Mouse (Mus musculus) liver, embryonic 18 days (tissue): ENCODE results near the gene BC049352. TPM values are rescaled to one million over a fixed set of nuclear protein-coding genes. Genes with fewer than 3 reads are reported as not detected.

Experiments
- polyA plus RNA-seq: library from polyadenylated mRNA; depleted of rRNA; stranded (reverse); fragments of >200 nt; gene quantifications from 2 replicates; pipeline ENCODE4 v1.2.3, GENCODE M21; 2012; rRNA removed

BC049352 gene
- 0.05 and 0.13 TPM in 2 replicates for polyA plus RNA-seq

DNA sequence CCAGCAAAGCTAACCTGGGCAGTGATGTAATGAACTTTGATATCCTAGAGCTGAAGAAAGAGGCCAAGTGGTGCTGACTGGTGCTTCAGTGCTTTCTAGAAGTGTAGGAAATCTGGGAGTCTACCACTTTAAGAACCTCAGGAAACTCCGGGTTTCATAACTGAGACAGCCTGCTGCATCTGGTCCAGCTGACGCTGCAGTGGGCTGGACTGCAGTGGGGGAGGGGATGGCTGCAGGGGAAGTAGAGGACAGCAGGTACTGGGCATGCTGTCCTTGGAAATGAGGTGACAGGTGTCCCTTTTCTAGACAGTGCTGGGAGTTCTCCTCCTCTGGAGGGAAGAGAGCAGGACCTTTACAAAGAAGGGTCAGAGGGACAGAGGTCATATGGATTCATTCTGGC is at the start of gene BC049352:
Gene BC049352, plus strand, starts transcription at position 238 of the 400 bp plus-strand sequence.

DNA sequence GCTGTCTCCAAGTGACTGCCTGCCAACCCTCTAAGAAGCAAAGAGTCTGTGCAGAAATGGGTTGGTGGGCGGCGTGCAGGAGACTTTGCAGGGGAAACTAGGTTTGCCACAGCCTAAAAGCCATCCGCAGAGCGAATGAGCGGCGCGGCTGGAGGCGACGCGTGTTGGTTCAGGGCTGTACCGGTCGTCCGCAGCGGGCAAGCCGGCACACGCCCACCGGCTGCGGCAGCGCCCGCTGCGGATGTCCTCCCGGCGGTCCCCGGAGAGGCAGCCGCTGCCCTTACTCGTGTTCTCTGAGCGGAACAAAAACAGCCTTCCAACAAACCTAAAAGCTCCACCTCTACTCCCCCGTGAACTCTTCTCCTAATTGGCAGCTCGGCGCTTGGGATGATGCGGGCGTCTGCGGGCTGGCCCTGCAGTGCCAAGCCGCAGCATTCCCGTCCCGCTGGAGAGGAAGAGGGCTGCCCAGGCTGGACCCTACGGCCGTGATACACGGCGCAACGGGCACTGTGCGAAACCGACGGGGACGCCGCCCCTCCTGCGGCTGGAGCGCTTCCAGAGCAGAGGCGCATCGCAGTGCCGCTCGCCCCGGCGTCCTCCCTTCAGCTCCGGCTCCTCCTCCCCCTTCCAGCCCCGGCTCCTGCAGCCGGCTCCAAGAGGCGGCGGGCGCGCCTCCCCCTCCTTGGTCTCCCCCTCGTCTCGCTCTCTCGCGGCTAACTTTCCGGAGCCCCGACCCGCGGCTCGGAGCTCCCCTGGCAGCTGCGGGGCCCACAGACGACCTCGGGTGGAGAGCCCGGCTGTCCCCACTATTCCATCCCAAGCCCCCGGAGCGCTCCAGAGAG is 43.4 kb upstream of the BC049352 start, which contains the start of gene Scn4b:
Gene Scn4b, plus strand, starts transcription at position 205 of the 842 bp plus-strand sequence.

DNA sequence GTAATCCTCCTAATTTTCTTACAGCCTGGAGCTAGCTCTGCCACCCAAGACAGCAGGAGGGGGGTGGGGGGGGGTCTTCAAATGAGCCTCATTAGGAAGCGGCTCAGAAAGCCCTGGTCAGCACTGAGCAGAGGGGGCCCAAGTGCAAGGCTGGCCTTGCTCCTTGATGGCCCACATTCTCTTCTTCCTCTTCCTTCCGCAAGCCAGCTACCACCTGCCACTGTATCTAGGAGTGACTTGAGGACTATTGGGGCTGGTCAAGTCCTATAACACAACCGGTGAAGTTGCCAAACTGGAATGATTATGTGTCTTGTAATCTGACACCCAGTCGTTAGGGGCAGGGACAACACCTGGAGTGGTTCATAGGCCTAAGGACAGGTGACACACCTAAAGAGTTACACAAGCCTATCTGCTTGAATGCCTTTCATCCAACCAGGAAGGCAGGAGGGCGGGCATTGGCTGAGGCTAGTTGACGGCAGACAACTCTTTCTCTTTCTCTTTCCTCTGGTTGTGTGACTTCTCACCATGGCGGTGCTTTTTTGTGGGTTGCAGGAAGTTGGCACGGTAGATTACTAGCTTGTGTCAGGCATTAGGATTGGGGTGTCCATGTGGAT is 22.1 kb downstream of the BC049352 start, which contains the start of gene Tmprss4:
Gene Tmprss4, minus strand, starts transcription at position 296 of the 614 bp plus-strand sequence.

DNA sequence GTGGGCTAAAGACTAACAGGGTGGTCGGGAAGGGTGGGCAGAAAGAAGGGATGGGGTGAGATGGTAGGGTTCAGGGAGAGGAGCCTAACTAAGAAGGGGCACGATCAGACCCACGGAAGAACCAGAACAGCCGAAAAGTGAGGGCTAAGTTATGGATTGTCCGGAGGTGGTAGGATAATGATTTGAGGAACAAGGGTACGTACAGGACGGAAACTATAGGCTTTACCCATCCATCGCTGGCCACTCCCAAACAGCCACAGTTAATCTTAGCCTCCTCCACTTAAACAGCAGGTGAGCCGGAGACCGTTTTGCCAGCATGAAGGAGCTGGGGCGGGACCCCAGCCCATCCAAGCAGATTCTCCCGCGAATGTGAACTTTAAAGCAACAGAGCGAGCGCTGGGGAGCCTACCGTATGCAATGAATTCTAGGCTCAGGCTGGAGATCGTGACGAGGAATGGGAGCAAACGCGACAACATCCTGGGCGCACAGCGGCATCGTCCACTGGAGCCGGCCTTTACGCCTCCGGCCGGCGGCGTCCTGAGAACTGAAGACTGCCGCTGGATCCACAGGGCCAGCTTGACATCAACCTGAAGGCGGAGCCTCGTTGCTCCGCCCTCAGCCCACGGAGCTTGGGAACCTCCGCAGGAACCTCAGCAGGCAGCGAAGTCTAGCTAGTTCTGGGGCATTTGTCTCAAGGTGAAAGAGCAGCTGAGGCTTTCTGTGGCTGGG is 87.0 kb downstream of the BC049352 start, which contains the start of gene Il10ra:
Gene Il10ra, minus strand, starts transcription at position 553 of the 729 bp plus-strand sequence.

Other genes with a start within 250 kb of the BC049352 start
- 8.1 and 8.3 TPM in 2 replicates for gene Ube4a, start 216.4 kb upstream of the BC049352 start, polyA plus RNA-seq
- gene Cd3g, start 201.6 kb upstream of the BC049352 start, polyA plus RNA-seq = 0.42 and 0.99 TPM in 2 replicates
- gene Cd3d, start 200.2 kb upstream of the BC049352 start, polyA plus RNA-seq = 0.22 and 0.30 TPM in 2 replicates
- gene Cd3e, start 172.4 kb upstream of the BC049352 start, polyA plus RNA-seq = 0.02 TPM in 1 of 2 replicates, not detected in the other
- gene Mpzl2, start 142.2 kb upstream of the BC049352 start, polyA plus RNA-seq = 12.8 and 16.9 TPM in 2 replicates
- 0.84 and 1.00 TPM in 2 replicates for gene Mpzl3, start 126.8 kb upstream of the BC049352 start, polyA plus RNA-seq
- 0.39 and 0.97 TPM in 2 replicates for gene Jaml, start 102.8 kb upstream of the BC049352 start, polyA plus RNA-seq
- gene Scn2b, start 64.2 kb upstream of the BC049352 start, polyA plus RNA-seq = 0.07 and 0.10 TPM in 2 replicates
- gene Scn4b, start 43.6 kb upstream of the BC049352 start, polyA plus RNA-seq = 0.30 and 0.42 TPM in 2 replicates
- 0.07 and 0.14 TPM in 2 replicates for gene Tmprss4, start 22.1 kb downstream of the BC049352 start, polyA plus RNA-seq
- 2.7 and 2.8 TPM in 2 replicates for gene Il10ra, start 87.1 kb downstream of the BC049352 start, polyA plus RNA-seq
- 0.01 TPM in 1 of 2 replicates, not detected in the other for gene Tmprss13, start 137.1 kb downstream of the BC049352 start, polyA plus RNA-seq
- 0.90 and 1.1 TPM in 2 replicates for gene Fxyd6, start 188.2 kb downstream of the BC049352 start, polyA plus RNA-seq
- gene Fxyd2, start 217.7 kb downstream of the BC049352 start, polyA plus RNA-seq = 1.0 and 1.6 TPM in 2 replicates
- gene Dscaml1, start 244.6 kb downstream of the BC049352 start, polyA plus RNA-seq = 0.02 TPM in 1 of 2 replicates, not detected in the other